ENCODE assay signal across 8 mouse cellular contexts in the genomic region with DNA sequence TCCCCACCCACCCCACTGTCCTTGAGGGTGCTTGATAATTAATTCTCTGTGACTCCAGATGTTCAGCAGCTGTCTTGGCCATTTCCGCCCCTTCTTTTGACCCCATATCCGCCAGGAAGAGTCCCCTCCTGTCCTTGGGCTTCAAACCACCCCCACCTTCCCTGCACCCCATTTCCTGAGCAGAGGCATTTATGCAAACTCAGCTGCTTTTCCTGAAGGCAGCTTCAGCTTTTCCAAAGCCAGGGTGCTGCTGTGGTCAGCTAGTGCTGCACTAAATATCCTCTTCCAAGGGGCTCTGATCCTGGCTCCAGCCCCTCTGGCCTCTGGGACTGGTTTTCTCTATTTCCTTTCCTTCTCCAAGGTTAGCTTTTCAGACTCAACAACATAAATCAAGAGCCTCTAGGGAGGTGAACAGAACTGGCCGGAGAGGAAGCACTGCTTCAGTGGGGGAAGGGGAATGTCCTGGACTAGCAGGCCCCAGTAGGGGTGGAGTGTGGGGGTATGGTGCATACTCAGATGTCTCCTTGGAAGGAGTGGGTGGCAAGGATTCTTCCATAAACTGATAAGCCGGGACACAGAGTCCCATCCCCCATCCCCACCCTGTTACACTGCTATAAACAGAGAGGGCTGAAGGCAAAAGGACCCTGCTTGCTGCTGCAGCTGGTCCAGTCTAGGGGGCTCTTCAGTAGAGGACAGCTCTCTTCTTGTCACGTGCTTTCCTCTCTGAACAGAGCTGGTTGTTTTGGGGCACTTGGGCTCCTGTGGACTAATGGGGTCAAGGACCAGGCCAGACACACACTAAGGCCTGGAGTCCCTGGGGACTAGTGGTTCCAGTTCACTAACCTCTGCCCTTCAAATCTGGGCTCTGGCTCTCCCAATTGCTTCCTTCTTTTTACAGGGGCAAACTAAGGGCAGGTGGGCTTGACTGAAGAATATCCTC. TPM values are rescaled to one million over a fixed set of nuclear protein-coding genes. Genes with fewer than 3 reads are reported as not detected.
DNase-seq lines count a peak whose midpoint lies in the region; ATAC-seq and TF ChIP-seq lines count a peak whose summit lies in the region.

No protein-coding gene starts in this region.

- no peak for ATAC-seq in inflammation-experienced regulatory T-cells, adult 6 months

- no peaks in the 10 kb centered on the region for H3K27me3 ChIP-seq in spleen, adult 2 months (ENCODE audit: control insufficient read depth, insufficient read depth, low read length)

- no peak for TF ChIP-seq POLR2A in spleen, adult 2 months (IDR thresholded peaks at IDR 0.05; ENCODE audit: low read depth, low read length)

- H3K27ac ChIP-seq in spleen, adult 2 months (ENCODE audit: insufficient read depth, low read length), result peak overlapping the region; percentile 62

- no peak for TF ChIP-seq CTCF in spleen, adult 2 months (IDR thresholded peaks at IDR 0.05; ENCODE audit: extremely low read depth, insufficient read depth, insufficient read length, insufficient replicate concordance)

- peaks cover 16% of the 10 kb centered on the region for H3K4me1 ChIP-seq in spleen, adult 2 months (ENCODE audit: control insufficient read depth, insufficient read depth, insufficient read length)

- no peaks in the 10 kb centered on the region for H3K36me3 ChIP-seq in spleen, adult 2 months (ENCODE audit: control insufficient read depth, insufficient read depth, low read length)

- no peak for DNase-seq in spleen, adult 2 months (ENCODE audit: low read depth in 1 of 2, low spot score in 2 of 2)
- no peak for DNase-seq in spleen, adult 12 weeks (ENCODE audit: low spot score)
- peak; percentile 68 to 81 for DNase-seq in heart, adult 9 months (ENCODE audit: low spot score in 2 of 2)
- DNase-seq in kidney, adult 8-10 months, result peak; percentile 61 to 79
- peak; percentile 27 for DNase-seq in lung, postnatal 36 days
- DNase-seq in Muller cell, postnatal 12 days (ENCODE audit: inconsistent ontology term), result no peak
- DNase-seq in cerebellum, adult 18-20 months, result no peak

- H3K4me3 ChIP-seq in spleen, adult 2 months (ENCODE audit: extremely low read depth, insufficient read depth, insufficient read length), result no peak overlapping the region

- 45% methylated on average over 5 of the region's 5 CpGs for WGBS in spleen, adult 2 months

RNA-seq across cellular contexts. Expression of gene Abhd16b, which starts 5.4 kb away (rescaled TPM):
- polyA plus RNA-seq in spleen, adult 2 months (2012; rRNA removed), result 0.15 and 0.36 TPM in 2 replicates
- not detected for polyA plus RNA-seq in inflammation-experienced regulatory T-cells, adult 6 months (2017; shearing (Covaris generic))

RNA-seq across cellular contexts. Expression of gene Tpd52l2, which starts 9.3 kb away (rescaled TPM):
- 17.5 and 18.8 TPM in 2 replicates for polyA plus RNA-seq in spleen, adult 2 months (2012; rRNA removed)
- polyA plus RNA-seq in inflammation-experienced regulatory T-cells, adult 6 months (2017; shearing (Covaris generic)), result 100 to 1,000 TPM in 2 of 3 experiments, 10 to 100 TPM in 1; 89.9 to 113 (median 102) TPM

RNA-seq across cellular contexts. Expression of gene Zbtb46, which starts 28.4 kb away (rescaled TPM):
- polyA plus RNA-seq in spleen, adult 2 months (2012; rRNA removed), result 9.6 and 10.9 TPM in 2 replicates
- polyA plus RNA-seq in inflammation-experienced regulatory T-cells, adult 6 months (2017; shearing (Covaris generic)), result 1 to 10 TPM; 3.6 to 4.3 (median 3.7) TPM

RNA-seq across cellular contexts. Expression of gene Dnajc5, which starts 32.7 kb away (rescaled TPM):
- polyA plus RNA-seq in spleen, adult 2 months (2012; rRNA removed), result 54.4 and 59.4 TPM in 2 replicates
- polyA plus RNA-seq in inflammation-experienced regulatory T-cells, adult 6 months (2017; shearing (Covaris generic)), result 10 to 100 TPM; 37.5 to 41.7 (median 39.3) TPM

Comparison
In these comparisons a context has a peak if more than half of its experiments do, and no peak if none do; other contexts are left out.
1. DNase-seq: peak in heart, adult 9 months (2 of 2), kidney, adult 8-10 months (2 of 2) and lung, postnatal 36 days (single experiment); none in spleen, adult 2 months (0 of 2), spleen, adult 12 weeks (single experiment), Muller cell, postnatal 12 days (single experiment) and cerebellum, adult 18-20 months (0 of 2).